Mouse (Mus musculus) left cerebral cortex, postnatal 14 days (tissue): ENCODE data around the gene Inpp4b. TPM values are rescaled to one million over a fixed set of nuclear protein-coding genes. Genes with fewer than 3 reads are reported as not detected.

Experiments used
- DNase-seq, 2 experiments: peaks; one replicate each; pipeline ENCODE4 v3.0.0; 2021 to 2022; ENCODE audit warnings: low spot score in 2 of 2, mixed read lengths in 1 of 2
- intact Hi-C: fragments of 180-260 bp; cut with DNase I; formaldehyde crosslinking; loops from one replicate; pipeline ENCODE4 v1.15.1; 2025
- total RNA-seq, 2 experiments: library from RNA; stranded (reverse); gene quantifications; 2 replicates each; pipeline ENCODE4 v1.2.3; 2021

Inpp4b gene
- total RNA-seq, 2 experiments from 2014 or later, result 9.8 to 12.6 TPM

GRCm38 (mm10) chr8:81558550-81558949 lies 216.2 kb downstream of the Inpp4b start:
- DNase-seq, result no peak
- intact Hi-C loops, result no loop called here

GRCm38 (mm10) chr8:81562405-81562804 lies 220.0 kb downstream of the Inpp4b start:
- DNase-seq, result no peak
- intact Hi-C loops, result no loop called here

- no peak for DNase-seq
- intact Hi-C loops, result no loop called here
Observed at GRCm38 (mm10) chr8:81565484-81565883, 223.1 kb downstream of the Inpp4b start.

- DNase-seq, result no peak
- intact Hi-C loops, result no loop called here
Observed at GRCm38 (mm10) chr8:81572319-81573104, 230.2 kb downstream of the Inpp4b start.

GRCm38 (mm10) chr8:81575268-81575917 lies 233.0 kb downstream of the Inpp4b start:
- DNase-seq, result no peak
- intact Hi-C loops, result no loop called here

- intact Hi-C loops, result no loop called here
- no peak for DNase-seq
Observed at GRCm38 (mm10) chr8:81578951-81579350, 236.6 kb downstream of the Inpp4b start.

GRCm38 (mm10) chr8:81581817-81582437 lies 239.6 kb downstream of the Inpp4b start:
- DNase-seq, result no peak
- intact Hi-C loops, result no loop called here

- no peak for DNase-seq
- intact Hi-C loops, result no loop called here
Observed at GRCm38 (mm10) chr8:81582906-81583305, 240.6 kb downstream of the Inpp4b start.

- no peak for DNase-seq
- intact Hi-C loops, result no loop called here
Observed at GRCm38 (mm10) chr8:81586783-81587182, 244.4 kb downstream of the Inpp4b start.

GRCm38 (mm10) chr8:81594134-81594714 lies 251.9 kb downstream of the Inpp4b start:
- no peak for DNase-seq
- intact Hi-C loops, result no loop called here

GRCm38 (mm10) chr8:81599209-81599608 lies 256.9 kb downstream of the Inpp4b start:
- DNase-seq, result no peak
- intact Hi-C loops, result no loop called here

GRCm38 (mm10) chr8:81601136-81601535 lies 258.8 kb downstream of the Inpp4b start:
- intact Hi-C loops, result no loop called here

GRCm38 (mm10) chr8:81608082-81608481 lies 265.7 kb downstream of the Inpp4b start:
- no peak for DNase-seq
- intact Hi-C loops, result no loop called here

More at GRCm38 (mm10) chr8:81601136-81601535, 258.8 kb downstream of the Inpp4b start:
- no peak for DNase-seq

- DNase-seq, result no peak
- intact Hi-C loops, result no loop called here
Observed at GRCm38 (mm10) chr8:81609064-81609463, 266.7 kb downstream of the Inpp4b start.

- intact Hi-C loops, result no loop called here
- peak in 1 of 2 experiments; percentile 22 for DNase-seq
Observed at GRCm38 (mm10) chr8:81612611-81613010, 270.3 kb downstream of the Inpp4b start.

GRCm38 (mm10) chr8:81614135-81614534 lies 271.8 kb downstream of the Inpp4b start:
- no peak for DNase-seq
- intact Hi-C loops, result no loop called here

GRCm38 (mm10) chr8:81614605-81615004 lies 272.2 kb downstream of the Inpp4b start:
- no peak for DNase-seq
- intact Hi-C loops, result no loop called here

GRCm38 (mm10) chr8:81615552-81615951 lies 273.2 kb downstream of the Inpp4b start:
- no peak for DNase-seq
- intact Hi-C loops, result no loop called here

GRCm38 (mm10) chr8:81618918-81619317 lies 276.6 kb downstream of the Inpp4b start:
- no peak for DNase-seq
- intact Hi-C loops, result no loop called here

GRCm38 (mm10) chr8:81635015-81635414 lies 292.7 kb downstream of the Inpp4b start:
- no peak for DNase-seq
- intact Hi-C loops, result no loop called here
